Mouse (Mus musculus) CH12.LX (cell line): ENCODE data around the gene Socs3. TPM values are rescaled to one million over a fixed set of nuclear protein-coding genes. Genes with fewer than 3 reads are reported as not detected.
A peak's percentile ranks its signal among the peaks of the same experiment; 100 is the strongest.

ENCODE experiments used
- DNase-seq: peaks from one replicate; pipeline ENCODE4 v3.0.0-alpha.2; 2013; ENCODE audit errors: extremely low read depth
- H3K27ac ChIP-seq: 2 replicates; pipeline ENCODE4 v1.5.1; 2012; ENCODE audit warnings: low read depth, mild to moderate bottlenecking, control low read depth, moderate library complexity; ENCODE audit not compliant: insufficient read depth
- H3K27me3 ChIP-seq: replicated peaks from 2 replicates; pipeline ENCODE3; 2012; ENCODE audit warnings: inconsistent platforms
- H3K36me3 ChIP-seq, 2 experiments: replicated peaks in 1 of 2; 2 replicates each; pipeline versions ENCODE3 to v1.6.1; 2012; ENCODE audit warnings: inconsistent platforms in 1 of 2, low read length in 1 of 2, mild to moderate bottlenecking in 1 of 2, mixed read lengths in 1 of 2, moderate library complexity in 1 of 2; ENCODE audit not compliant: control insufficient read depth in 1 of 2, insufficient read depth in 1 of 2
- H3K4me1 ChIP-seq, 2 experiments: 2 replicates each; pipeline ENCODE4 v1.6.1; 2012; ENCODE audit warnings: inconsistent platforms in 1 of 2, moderate library complexity in 1 of 2; ENCODE audit not compliant: insufficient read depth in 2 of 2, control insufficient read depth in 1 of 2
- H3K4me2 ChIP-seq: 2 replicates; pipeline ENCODE4 v1.6.1; 2012; ENCODE audit warnings: low read depth, mild to moderate bottlenecking, control low read depth; ENCODE audit not compliant: poor library complexity, insufficient read depth, severe bottlenecking
- H3K4me3 ChIP-seq, 3 experiments: fragments of 150-350 bp in 1 of 3; sonication (generic) in 1 of 3; replicated peaks in 1 of 3; 2 replicates each; pipeline versions ENCODE3 to v1.5.1; 2011 to 2012; ENCODE audit warnings: low read depth in 2 of 3, low read length in 2 of 3, mild to moderate bottlenecking in 2 of 3, moderate library complexity in 2 of 3, control low read depth in 1 of 3, improper control_type of control experiment in 1 of 3, inconsistent platforms in 1 of 3, mixed read lengths in 1 of 3; ENCODE audit not compliant: poor library complexity in 1 of 3
- H3K79me2 ChIP-seq: replicated peaks from 2 replicates; pipeline ENCODE4 v1.6.1; 2012; ENCODE audit warnings: mild to moderate bottlenecking, moderate library complexity; ENCODE audit not compliant: control insufficient read depth, poor library complexity, insufficient read depth, severe bottlenecking; ENCODE audit errors: extremely low read depth
- H3K9ac ChIP-seq: 2 replicates; pipeline ENCODE4 v1.6.1; 2012; ENCODE audit warnings: low read depth, mild to moderate bottlenecking, control low read depth, moderate library complexity; ENCODE audit not compliant: insufficient read depth
- H3K9me3 ChIP-seq: replicated peaks from 2 replicates; pipeline ENCODE3; 2012; ENCODE audit warnings: low read length, inconsistent platforms, mixed read lengths
- BHLHE40 ChIP-seq: IDR thresholded peaks from 2 replicates; pipeline ENCODE4 v1.6.1; 2011; ENCODE audit warnings: mild to moderate bottlenecking, low read depth, low read length, improper control_type of control experiment
- CHD1 ChIP-seq: IDR thresholded peaks from 2 replicates; pipeline ENCODE4 v1.6.1; 2012; ENCODE audit warnings: low read depth, low read length, improper control_type of control experiment, inconsistent platforms
- E2F4 ChIP-seq: IDR thresholded peaks from 2 replicates; pipeline ENCODE4 v1.6.1; 2011; ENCODE audit warnings: low read depth, low read length, improper control_type of control experiment; ENCODE audit not compliant: insufficient replicate concordance
- EP300 ChIP-seq: IDR thresholded peaks from 2 replicates; pipeline ENCODE4 v1.6.1; 2011; ENCODE audit warnings: low read length, improper control_type of control experiment
- ETS1 ChIP-seq: conservative IDR thresholded peaks from 2 replicates; pipeline ENCODE4 v1.6.1; 2012; ENCODE audit warnings: low read depth, mild to moderate bottlenecking, inconsistent platforms, low read length, improper control_type of control experiment, moderate library complexity
- HCFC1 ChIP-seq: IDR thresholded peaks from 2 replicates; pipeline ENCODE4 v1.6.1; 2012; ENCODE audit warnings: low read depth, mild to moderate bottlenecking, inconsistent platforms, low read length, improper control_type of control experiment
- MAX ChIP-seq: IDR thresholded peaks from 2 replicates; pipeline ENCODE4 v1.6.1; 2011; ENCODE audit warnings: low read length, improper control_type of control experiment
- MAZ ChIP-seq: IDR thresholded peaks from 2 replicates; pipeline ENCODE4 v1.6.1; 2012; ENCODE audit warnings: low read depth, mild to moderate bottlenecking, inconsistent platforms, low read length, improper control_type of control experiment, moderate library complexity
- NRF1 ChIP-seq: IDR thresholded peaks from 2 replicates; pipeline ENCODE4 v1.6.1; 2014; ENCODE audit warnings: low read depth, mild to moderate bottlenecking, inconsistent platforms, low read length, improper control_type of control experiment, moderate library complexity
- PAX5 ChIP-seq: IDR thresholded peaks from 2 replicates; pipeline ENCODE4 v1.6.1; 2012; ENCODE audit warnings: low read length, inconsistent platforms, mixed read lengths
- RAD21 ChIP-seq: IDR thresholded peaks from 2 replicates; pipeline ENCODE4 v1.6.1; 2011; ENCODE audit warnings: low read depth, mild to moderate bottlenecking, low read length, improper control_type of control experiment, moderate library complexity
- RCOR1 ChIP-seq: conservative IDR thresholded peaks from 2 replicates; pipeline ENCODE4 v1.6.1; 2012; ENCODE audit warnings: low read depth, mild to moderate bottlenecking, inconsistent platforms, low read length, improper control_type of control experiment
- SMC3 ChIP-seq: IDR thresholded peaks from 2 replicates; pipeline ENCODE4 v1.6.1; 2011; ENCODE audit warnings: low read depth, low read length, improper control_type of control experiment
- TCF12 ChIP-seq: IDR thresholded peaks from 2 replicates; pipeline ENCODE4 v1.6.1; 2014; ENCODE audit warnings: low read depth, mild to moderate bottlenecking, inconsistent platforms, low read length, improper control_type of control experiment
- UBTF ChIP-seq: IDR thresholded peaks from 2 replicates; pipeline ENCODE4 v1.6.1; 2012; ENCODE audit warnings: low read depth, mild to moderate bottlenecking, inconsistent platforms, low read length, improper control_type of control experiment, moderate library complexity
- USF2 ChIP-seq: conservative IDR thresholded peaks from 2 replicates; pipeline ENCODE4 v1.6.1; 2011; ENCODE audit warnings: low read depth, low read length, improper control_type of control experiment
- ZC3H11A ChIP-seq: IDR thresholded peaks from 2 replicates; pipeline ENCODE4 v1.6.1; 2012; ENCODE audit warnings: low read depth, mild to moderate bottlenecking, inconsistent platforms, low read length, improper control_type of control experiment
- dilution Hi-C: fragments of 300-500 bp; cut with MboI; formaldehyde crosslinking; loops from 2 replicates; pipeline ENCODE4 v1.14.3; 2020; ENCODE audit warnings: low sequenced_read_pairs; ENCODE audit not compliant: extremely low pct_unique_long_range_greater_than_20kb, extremely low pct_ligation_motif_present
- in situ Hi-C: fragments of 300-500 bp; cut with MboI; formaldehyde crosslinking; loops from 3 replicates; pipeline ENCODE4 v1.14.3; 2019; ENCODE audit warnings: low sequenced_read_pairs, low pct_ligation_motif_present, low pct_unique_long_range_greater_than_20kb, mixed read lengths
- polyA plus RNA-seq: library from polyadenylated mRNA; unstranded; fragments of >175 nt; gene quantifications from 2 replicates; pipeline ENCODE4 v1.2.1, GENCODE M21; 2012; ENCODE audit warnings: low read depth; ENCODE audit not compliant: insufficient read length
- total RNA-seq, 2 experiments: library from RNA; depleted of rRNA; stranded (reverse); fragments of 300-350 nt in 1 of 2; fragments of >200 nt in 1 of 2; gene quantifications; 2 replicates each; pipeline ENCODE4 v1.2.3; 2012 to 2014

Socs3 gene
- total and polyA plus RNA-seq, 3 experiments = 0.83 to 4.7 (median 1.2) TPM

GRCm38 (mm10) chr11:117968716-117969099, 1.1 kb downstream of the Socs3 start:
- TF ChIP-seq CHD1 (peak; percentile 43; the same call in 1 of the 2 replicates), USF2 (no peak), NRF1 (no peak)
- Histone ChIP-seq H3K4me3 (peak overlapping the region; percentile 37 to 75 (median 45)), H3K9me3 (peaks cover 19% of the 10 kb centered on the region), H3K27me3 (peaks cover 75% of the 10 kb centered on the region), H3K4me2 (peak overlapping the region; percentile 41), H3K4me1 (peaks cover 34 to 76% of the 10 kb centered on the region in 2 experiments), H3K9ac (peak overlapping the region; percentile 92), H3K79me2 (no peaks in the 10 kb centered on the region), H3K27ac (peak overlapping the region; percentile 88), H3K36me3 (peaks cover 6 to 11% of the 10 kb centered on the region in 2 experiments)
- dilution Hi-C loops (no loop called here), in situ Hi-C loops (loop anchor here (5.0 kb wide), 2 partner anchors 44 to 96 kb away; partner anchors contain the start of gene Tha1)
- DNase-seq = no peak

- no peaks in the 10 kb centered on the region for H3K79me2 ChIP-seq
- peak overlapping the region in 2 of 3 experiments; percentile 45 to 75 for H3K4me3 ChIP-seq
- dilution Hi-C loops = no loop called here
- H3K27ac ChIP-seq = no peak overlapping the region
- peak overlapping the region; percentile 41 for H3K4me2 ChIP-seq
- TF ChIP-seq PAX5 (no peak), E2F4 (no peak), HCFC1 (no peak), BHLHE40 (no peak), RAD21 (no peak), UBTF (no peak), MAZ (no peak), SMC3 (no peak), RCOR1 (no peak), ZC3H11A (no peak), MAX (no peak), ETS1 (no peak), EP300 (no peak), TCF12 (no peak), CHD1 (no peak)
- peaks cover 75% of the 10 kb centered on the region for H3K27me3 ChIP-seq
- DNase-seq = no peak
- H3K4me1 ChIP-seq = peaks cover 38 to 77% of the 10 kb centered on the region in 2 experiments
- peaks cover 6 to 11% of the 10 kb centered on the region in 2 experiments for H3K36me3 ChIP-seq
- H3K9ac ChIP-seq = peak overlapping the region; percentile 92; the same call in 1 of the 2 replicates
- in situ Hi-C loops = loop anchor here (5.0 kb wide), 2 partner anchors 44 to 96 kb away; partner anchors contain the start of gene Tha1
- H3K9me3 ChIP-seq = peaks cover 19% of the 10 kb centered on the region
These were observed 1.7 kb downstream of the Socs3 start for GRCm38 (mm10) chr11:117968016-117968671.
